Mouse (Mus musculus) C2C12 (cell line): Measurements from ENCODE around the gene Naaladl1. TPM values are rescaled to one million over a fixed set of nuclear protein-coding genes. Genes with fewer than 3 reads are reported as not detected.

ENCODE experiments used
- H3K27me3 ChIP-seq: one replicate; pipeline ENCODE4 v1.6.1; 2011; ENCODE audit not compliant: control insufficient read depth, insufficient read depth, insufficient read length
- H3K36me3 ChIP-seq: one replicate; pipeline ENCODE4 v1.6.1; 2011; ENCODE audit not compliant: control insufficient read depth, insufficient read depth
- H3K4me3 ChIP-seq: one replicate; pipeline ENCODE4 v1.5.1; 2011; ENCODE audit warnings: mild to moderate bottlenecking, control low read depth; ENCODE audit not compliant: poor library complexity, insufficient read depth, severe bottlenecking
- H3K79me2 ChIP-seq: one replicate; pipeline ENCODE4 v1.6.1; 2011; ENCODE audit not compliant: control insufficient read depth, insufficient read depth
- H3K79me3 ChIP-seq: one replicate; pipeline ENCODE4 v1.6.1; 2011; ENCODE audit warnings: low read depth, control low read depth
- H3ac ChIP-seq: one replicate; pipeline ENCODE3; 2011; ENCODE audit warnings: low read depth; ENCODE audit not compliant: control insufficient read depth, insufficient read length
- CEBPB ChIP-seq: IDR thresholded peaks from one replicate; pipeline ENCODE4 v1.6.1; 2011; ENCODE audit warnings: low read depth, mild to moderate bottlenecking, control low read depth, moderate library complexity
- CTCF ChIP-seq: IDR thresholded peaks from one replicate; pipeline ENCODE4 v1.5.1; 2011; ENCODE audit not compliant: control insufficient read depth, insufficient read depth, insufficient read length
- FOSL1 ChIP-seq: IDR thresholded peaks from one replicate; pipeline ENCODE4 v1.8.0; 2011; ENCODE audit warnings: mild to moderate bottlenecking, low read length; ENCODE audit not compliant: poor library complexity, insufficient read depth, severe bottlenecking
- MAX ChIP-seq: IDR thresholded peaks from one replicate; pipeline ENCODE4 v1.6.1; 2011; ENCODE audit warnings: mild to moderate bottlenecking, control low read depth
- MYOD1 ChIP-seq: IDR thresholded peaks from one replicate; pipeline ENCODE4 v1.6.1; 2011; ENCODE audit warnings: low read depth; ENCODE audit not compliant: control insufficient read depth, insufficient read length
- MYOG ChIP-seq: IDR thresholded peaks from one replicate; pipeline ENCODE4 v1.6.1; 2011; ENCODE audit not compliant: control insufficient read depth, insufficient read length; ENCODE audit errors: extremely low read depth
- USF1 ChIP-seq: IDR thresholded peaks from one replicate; pipeline ENCODE4 v1.6.1; 2011; ENCODE audit warnings: low read depth, mild to moderate bottlenecking, control low read depth, moderate library complexity
- long read RNA-seq, 2 experiments: library from polyadenylated mRNA; unstranded; transcript quantifications; one replicate each; pipeline ENCODE4 v2.0.0; 2019 to 2020
- polyA plus RNA-seq: library from polyadenylated mRNA; unstranded; fragments of >200 nt; fragmentation: generic; extraction: Trizol; gene quantifications from one replicate; pipeline ENCODE4 v1.2.1, GENCODE M21; 2012; ENCODE audit warnings: missing spikeins

The Naaladl1 gene
- 0.16 TPM for polyA plus RNA-seq
- long read RNA-seq, experiment 1: 0 reads
- long read RNA-seq, experiment 2, partial matches to known transcripts: 0 of 1 reads
- long read RNA-seq, experiment 2, other reads (novel, unspliced or antisense): 1 of 1 reads

DNA sequence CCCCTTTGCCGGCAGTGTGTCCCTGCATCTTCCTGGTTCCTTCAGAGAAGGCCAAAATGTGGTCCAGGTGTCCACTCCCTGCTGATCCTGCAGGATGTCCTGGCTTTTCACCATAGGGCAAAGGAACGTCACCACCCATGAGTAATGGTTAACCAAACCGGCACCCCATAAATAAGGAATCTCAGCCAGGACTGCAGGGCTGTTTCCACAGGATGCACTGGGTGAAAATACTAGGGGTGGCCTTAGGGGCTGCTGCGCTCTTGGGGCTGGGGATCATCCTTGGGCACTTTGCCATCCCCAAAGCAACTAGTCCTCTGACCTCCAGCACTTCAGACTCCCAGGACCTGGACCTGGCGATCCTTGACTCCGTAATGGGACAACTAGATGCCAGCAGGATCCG lies at the start of gene Naaladl1:
Gene Naaladl1, plus strand, starts transcription at position 197 of the 400 bp plus-strand sequence.
- TF ChIP-seq MAX (no peak), CEBPB (no peak), MYOD1 (no peak)
- Histone ChIP-seq H3K79me3 (no peaks in the 10 kb centered on the region), H3K4me3 (no peak within 1 kb of the TSS), H3ac (no peak within 1 kb of the TSS), H3K79me2 (no peaks in the 10 kb centered on the region), H3K36me3 (no peaks in the 10 kb centered on the region), H3K27me3 (no peaks in the 10 kb centered on the region)

DNA sequence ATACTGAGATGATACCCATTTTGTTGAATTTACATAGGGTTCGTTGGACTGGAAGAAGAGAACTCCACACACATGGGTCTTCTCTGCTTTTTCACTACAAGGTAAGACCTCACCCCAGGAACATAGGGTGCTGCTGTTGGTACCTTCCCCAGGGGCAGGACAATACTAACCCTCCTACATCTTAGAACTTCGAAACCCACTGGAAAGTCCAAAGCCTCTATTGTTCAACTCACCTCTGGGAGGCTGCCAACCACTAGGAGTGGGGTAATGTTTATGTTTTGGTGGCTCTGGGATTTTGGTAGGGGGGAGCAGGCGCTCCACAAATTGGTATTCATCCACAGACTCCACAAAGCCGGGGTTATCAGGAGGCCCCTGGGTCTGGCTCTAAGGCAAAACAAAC lies 48.9 kb upstream of the Naaladl1 start:
- peaks cover 60% of the 10 kb centered on the region for H3K79me2 ChIP-seq
- H3K27me3 ChIP-seq: no peaks in the 10 kb centered on the region
- H3ac ChIP-seq: no peak overlapping the region
- peak overlapping the region; percentile 98 for H3K4me3 ChIP-seq
- peaks cover 38% of the 10 kb centered on the region for H3K79me3 ChIP-seq
- peaks cover 46% of the 10 kb centered on the region for H3K36me3 ChIP-seq
- no peak for TF ChIP-seq CTCF
- no peak for TF ChIP-seq FOSL1
- no peak for TF ChIP-seq MYOG
- TF ChIP-seq MAX: no peak

DNA sequence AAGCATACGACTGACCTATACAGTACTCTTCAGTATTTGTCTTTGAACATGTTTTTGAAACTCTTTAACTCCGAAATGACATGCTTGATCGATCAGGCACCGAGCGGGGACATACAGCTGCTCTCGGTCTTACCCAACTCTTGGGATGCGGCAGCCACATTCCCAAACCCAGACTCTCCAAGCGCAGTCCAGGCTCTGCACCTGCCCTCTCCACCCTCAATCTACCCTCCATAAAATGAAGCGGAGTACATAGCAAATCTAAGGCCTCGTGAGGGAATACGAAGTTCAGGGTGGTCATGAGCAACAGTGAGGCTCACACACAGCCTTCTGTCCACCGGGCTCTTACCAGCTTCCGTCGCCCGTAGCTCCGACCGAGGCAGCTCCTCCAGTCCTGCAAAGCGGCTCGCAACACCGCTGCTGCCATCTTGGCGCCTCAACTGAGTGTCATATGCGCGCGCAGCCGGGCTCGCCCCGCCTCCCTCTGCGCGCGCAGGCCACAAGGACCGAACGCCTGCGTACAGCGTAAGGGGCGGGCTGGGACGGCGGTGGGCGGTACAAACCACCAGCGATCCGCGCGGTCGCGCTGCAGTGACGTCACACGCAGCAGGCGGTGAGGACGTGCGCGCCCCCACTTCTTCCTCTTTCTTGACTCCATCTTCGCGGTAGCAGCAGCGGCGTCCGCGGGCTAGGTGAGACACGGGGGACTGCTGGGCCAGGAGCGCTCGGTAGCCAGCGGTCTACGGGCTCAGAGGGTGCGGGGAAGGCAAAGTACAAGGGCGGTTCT lies 48.1 kb upstream of the Naaladl1 start, which contains the start of the genes Mrpl49 and Fau:
Gene Mrpl49, minus strand, starts transcription at position 473 of the 784 bp plus-strand sequence.
Gene Fau, plus strand, starts transcription at position 532 of the 784 bp plus-strand sequence.
- Histone ChIP-seq H3K36me3 (peaks cover 38% of the 10 kb centered on the region), H3K4me3 (peak within 1 kb of the TSS; percentile 98), H3K79me3 (peaks cover 46% of the 10 kb centered on the region), H3K27me3 (no peaks in the 10 kb centered on the region), H3K79me2 (peaks cover 68% of the 10 kb centered on the region), H3ac (peak within 1 kb of the TSS; percentile 78)
- TF ChIP-seq MAX: peak; percentile 53
- TF ChIP-seq CEBPB: no peak

DNA sequence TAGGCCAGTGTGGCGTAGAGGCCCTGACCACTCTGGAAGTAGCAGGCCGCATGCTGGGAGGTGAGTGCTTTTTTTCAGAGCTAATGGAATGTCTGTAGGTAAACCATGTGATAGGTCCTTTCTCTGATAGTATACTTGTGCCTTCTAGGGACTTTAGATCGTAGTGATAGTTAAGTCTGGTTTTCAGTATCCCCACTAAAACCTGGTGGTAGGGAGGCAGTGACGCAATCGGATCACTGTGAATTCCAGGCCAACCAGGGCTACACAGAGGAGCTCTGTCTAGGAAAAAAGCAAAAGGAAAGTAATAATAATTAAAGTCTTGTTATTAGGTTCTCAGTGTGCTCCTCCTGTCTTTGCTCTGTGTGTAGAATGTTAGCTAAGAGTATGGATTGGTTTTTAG lies 47.1 kb upstream of the Naaladl1 start:
- H3K27me3 ChIP-seq: no peaks in the 10 kb centered on the region
- peaks cover 76% of the 10 kb centered on the region for H3K79me2 ChIP-seq
- H3K79me3 ChIP-seq: peaks cover 50% of the 10 kb centered on the region
- peak overlapping the region; percentile 69 for H3ac ChIP-seq
- H3K4me3 ChIP-seq: peak overlapping the region; percentile 98
- H3K36me3 ChIP-seq: peaks cover 28% of the 10 kb centered on the region
- TF ChIP-seq CEBPB (peak; percentile 58), USF1 (no peak), CTCF (no peak)

DNA sequence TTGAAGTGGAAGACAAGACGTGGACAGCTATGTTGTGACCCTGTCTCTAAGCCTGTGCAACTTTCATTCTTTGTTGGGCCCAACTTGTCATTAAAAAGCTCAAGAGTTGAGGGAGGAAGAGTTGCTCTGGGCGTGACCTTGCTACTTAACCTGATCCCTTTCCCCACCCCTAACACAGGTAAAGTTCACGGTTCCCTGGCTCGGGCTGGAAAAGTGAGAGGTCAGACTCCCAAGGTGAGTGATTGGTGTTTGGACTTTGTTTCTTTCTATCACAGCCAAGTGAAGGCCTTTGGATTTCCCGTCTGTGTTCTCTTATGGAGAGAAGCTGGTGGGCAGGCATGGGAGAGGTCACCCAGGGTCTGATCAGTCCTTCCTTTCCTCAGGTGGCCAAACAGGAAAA lies 46.6 kb upstream of the Naaladl1 start:
- TF ChIP-seq CTCF (no peak), MYOG (no peak), MYOD1 (no peak), USF1 (no peak), FOSL1 (no peak), MAX (no peak), CEBPB (no peak)
- Histone ChIP-seq H3K79me2 (peaks cover 76% of the 10 kb centered on the region), H3K36me3 (peaks cover 23% of the 10 kb centered on the region), H3K27me3 (no peaks in the 10 kb centered on the region), H3K4me3 (peak overlapping the region; percentile 98), H3ac (peak overlapping the region; percentile 62), H3K79me3 (peaks cover 50% of the 10 kb centered on the region)

DNA sequence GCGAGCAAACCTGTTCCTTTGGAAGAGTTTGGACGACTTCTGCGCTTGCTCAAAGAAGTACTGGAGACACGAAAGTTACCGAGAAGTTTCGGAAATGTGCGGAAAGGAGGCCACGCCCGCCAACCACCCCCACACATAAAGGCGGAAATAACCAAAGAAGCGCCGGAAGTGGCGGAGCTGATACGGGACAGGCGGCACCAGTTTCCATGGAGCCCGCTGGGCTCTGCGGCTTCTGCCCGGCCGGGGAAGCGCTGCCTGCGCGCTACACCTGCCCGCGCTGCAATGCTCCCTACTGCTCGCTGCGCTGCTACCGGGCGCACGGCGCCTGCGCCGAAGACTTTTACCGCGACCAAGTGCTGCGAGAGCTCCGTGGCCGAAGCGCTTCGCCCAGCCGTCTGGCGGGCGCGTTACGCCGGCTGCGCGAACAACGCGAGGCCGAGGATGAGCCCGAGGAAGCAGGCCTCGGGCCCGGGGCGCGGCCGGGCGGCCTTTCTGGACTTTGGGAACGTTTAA lies 44.5 kb upstream of the Naaladl1 start, which contains the start of gene Znhit2:
Gene Znhit2, plus strand, starts transcription at position 172 of the 513 bp plus-strand sequence.
- Histone ChIP-seq H3K36me3 (peaks cover 10% of the 10 kb centered on the region), H3K79me2 (peaks cover 56% of the 10 kb centered on the region), H3K79me3 (peaks cover 43% of the 10 kb centered on the region), H3K4me3 (peak within 1 kb of the TSS; percentile 95), H3K27me3 (no peaks in the 10 kb centered on the region), H3ac (peak within 1 kb of the TSS; percentile 93)
- no peak for TF ChIP-seq CTCF
- no peak for TF ChIP-seq FOSL1
- no peak for TF ChIP-seq USF1
- no peak for TF ChIP-seq MAX
- no peak for TF ChIP-seq MYOD1
- no peak for TF ChIP-seq MYOG
- TF ChIP-seq CEBPB: no peak
